Mouse (Mus musculus) MEL-GATA-1-ER (cell line): ENCODE data around the gene Gpsm2.
"Not testable (repeated sequence)": the region's sequence is repeated elsewhere in the genome, so short reads cannot be mapped to it uniquely, and the experiment has no call there.

Experiments used
- DNase-seq: peaks from one replicate; pipeline ENCODE4 v3.0.0-alpha.2; 2012; ENCODE audit warnings: low read depth; ENCODE audit errors: extremely low read depth

Gene Gpsm2

DNA sequence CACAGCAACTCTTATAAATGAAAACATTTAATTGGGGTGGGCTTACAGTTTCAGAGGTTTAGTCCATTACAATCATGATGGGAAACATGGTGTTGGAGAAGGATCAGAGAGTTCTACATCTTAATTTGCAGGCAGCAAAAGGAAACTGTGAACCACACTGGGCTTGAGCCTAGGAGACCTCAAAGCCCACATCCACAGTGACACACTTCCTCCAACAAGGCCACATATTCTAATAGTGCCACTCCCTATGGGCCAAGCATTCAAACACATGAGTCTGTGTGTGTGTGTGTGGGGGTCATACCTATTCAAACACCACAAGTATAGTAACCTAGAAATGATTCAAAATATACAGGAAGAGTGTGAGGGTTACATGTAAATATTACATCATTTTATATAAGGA, 5.2 kb upstream of the Gpsm2 start:
- DNase-seq = no peak

DNA sequence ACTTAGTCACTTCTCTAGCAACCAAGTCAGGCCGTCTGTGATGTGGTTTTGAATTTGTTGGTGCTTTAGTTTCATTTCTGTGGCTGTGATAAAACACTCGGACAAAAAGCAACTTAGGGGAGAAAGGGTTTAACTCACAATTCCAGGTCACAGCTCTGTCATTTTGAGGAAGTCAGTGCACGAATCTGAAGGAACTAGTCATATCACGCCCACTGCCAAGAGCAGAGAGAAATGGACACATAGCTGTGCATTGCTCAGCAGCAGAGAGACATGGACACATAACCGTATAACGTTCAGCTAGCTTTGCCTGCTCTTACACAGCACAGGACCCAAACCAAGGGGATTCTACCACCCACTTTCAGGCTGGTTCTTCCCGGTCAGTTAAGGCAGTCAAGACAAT, 4.3 kb upstream of the Gpsm2 start:
- no peak for DNase-seq

DNA sequence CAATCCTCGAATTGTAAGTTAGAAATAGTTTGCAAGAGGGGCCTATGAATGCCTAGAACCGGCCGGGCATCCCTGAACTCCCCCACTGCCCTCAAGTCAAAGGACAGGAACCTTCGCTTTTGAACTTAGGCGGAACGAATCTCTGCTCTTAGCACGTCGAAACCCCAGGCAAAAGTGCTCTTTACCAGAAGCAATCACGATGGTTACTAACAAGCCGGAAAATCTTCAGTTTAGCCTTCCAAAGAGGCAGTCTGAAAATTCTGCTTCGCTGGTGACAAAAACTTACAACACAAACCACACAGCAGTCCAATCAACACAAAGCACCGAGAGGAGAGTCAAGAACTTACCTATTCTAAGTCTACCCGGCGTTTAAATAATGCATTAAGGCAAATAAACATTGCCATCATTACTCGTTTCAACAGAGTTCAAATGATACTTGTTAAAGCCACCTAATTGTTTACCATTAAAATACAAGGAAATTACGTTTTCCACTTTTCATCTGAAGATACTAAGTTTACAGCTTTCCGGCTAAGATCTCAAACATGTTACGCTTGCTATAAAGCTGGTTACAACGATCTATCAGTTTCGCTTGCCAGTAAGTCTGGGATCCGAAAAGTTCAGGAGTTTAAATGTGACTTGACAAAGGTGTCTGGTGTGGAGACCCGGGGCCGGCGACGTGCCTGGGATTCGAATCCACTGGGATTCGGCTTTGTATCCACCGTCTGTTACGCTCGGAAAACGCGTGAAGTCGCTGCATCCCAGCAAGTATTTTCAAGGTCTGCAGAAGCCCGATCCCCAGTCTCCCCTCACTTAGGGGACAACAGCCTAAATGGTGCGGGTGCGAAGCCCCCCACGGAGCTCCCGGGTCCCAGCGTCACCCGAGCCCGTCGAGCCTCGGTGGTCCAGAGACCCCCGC, 775 bp downstream of the Gpsm2 start:
- DNase-seq = no peak

DNA sequence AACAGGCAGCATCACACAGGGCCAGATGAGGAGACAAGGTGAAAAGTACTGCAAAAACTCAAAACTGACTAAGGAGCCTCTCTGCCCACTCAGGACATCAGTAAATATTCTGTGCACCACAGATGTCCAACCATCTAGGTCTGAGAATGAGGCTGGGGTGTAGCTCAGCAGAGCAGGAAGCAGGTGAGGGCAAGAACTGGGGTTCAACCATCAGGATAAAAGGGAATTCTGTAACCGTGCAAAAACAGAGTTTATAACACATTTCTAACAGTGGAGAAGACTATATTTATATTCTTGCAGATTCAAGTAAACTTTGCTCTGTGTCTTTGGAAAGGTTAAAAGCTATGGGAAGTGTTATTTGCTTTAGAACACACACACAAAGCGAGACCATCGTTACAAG, 2.3 kb downstream of the Gpsm2 start:
- no peak for DNase-seq

DNA sequence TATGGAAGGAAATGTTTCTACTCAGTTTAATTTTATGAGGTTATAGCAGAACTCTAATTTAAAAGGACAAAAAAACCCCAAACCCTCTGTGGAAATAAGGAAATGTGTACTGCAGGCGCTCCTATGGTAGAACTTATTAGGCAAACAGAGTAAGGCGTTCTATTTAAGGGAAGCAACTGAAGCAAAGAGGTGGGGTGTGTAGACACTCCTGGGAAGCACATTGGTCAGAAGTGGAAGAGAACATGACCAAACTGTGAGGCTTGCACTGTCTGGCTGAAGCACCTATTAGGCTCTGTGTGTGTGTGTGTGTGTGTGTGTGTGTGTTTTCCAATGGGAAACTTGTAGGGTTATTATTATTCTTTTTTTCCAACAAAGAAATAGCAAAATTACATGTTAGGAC, 2.8 kb downstream of the Gpsm2 start:
- DNase-seq = no peak

DNA sequence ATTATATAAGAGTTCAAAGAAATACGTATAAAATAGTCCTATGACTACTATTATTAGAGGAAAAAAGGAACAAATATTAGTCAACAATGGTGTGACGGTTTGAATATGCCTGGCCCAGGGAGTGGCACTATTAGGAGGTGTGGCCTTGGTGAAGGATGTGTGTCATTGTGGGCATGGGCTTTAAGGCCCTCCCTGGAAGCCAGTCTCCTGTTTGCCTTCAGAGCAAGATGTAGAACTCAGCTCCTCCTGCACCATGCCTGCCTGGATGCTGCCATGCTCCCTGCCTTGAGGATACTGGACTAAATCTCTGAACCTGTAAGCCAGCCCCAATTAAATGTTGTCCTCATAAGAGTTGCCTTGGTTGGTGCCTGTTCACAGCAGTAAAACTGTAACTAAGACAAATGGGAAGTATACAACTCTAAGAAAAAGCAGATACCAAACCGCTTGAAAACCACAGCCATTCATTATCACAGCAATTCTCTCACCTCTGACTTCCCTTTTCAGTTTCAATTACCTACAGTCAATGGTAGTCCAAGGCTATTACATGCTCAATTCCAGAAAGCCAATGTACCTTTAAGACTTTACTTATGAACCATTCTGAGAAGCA, 4.1 kb downstream of the Gpsm2 start:
- DNase-seq = peak; percentile 93

DNA sequence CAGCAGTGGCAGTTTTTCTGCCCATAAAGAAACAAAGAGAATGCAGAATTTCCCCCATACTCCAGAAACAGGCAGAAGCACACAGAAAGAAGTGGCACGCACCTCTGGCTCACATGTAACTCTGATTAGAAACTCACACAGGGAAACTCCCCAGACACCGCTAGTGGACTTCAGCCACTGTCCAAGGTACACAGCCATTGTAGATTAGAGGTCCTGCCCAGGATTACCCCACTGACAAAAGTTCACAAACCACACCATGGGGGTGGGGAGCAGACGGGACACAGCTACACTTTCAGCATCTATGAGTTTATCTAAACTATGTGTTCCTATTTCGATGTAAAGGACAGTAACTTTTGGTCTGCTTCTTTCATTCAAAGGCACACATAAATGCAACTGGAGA, 7.3 kb downstream of the Gpsm2 start:
- no peak for DNase-seq

DNA sequence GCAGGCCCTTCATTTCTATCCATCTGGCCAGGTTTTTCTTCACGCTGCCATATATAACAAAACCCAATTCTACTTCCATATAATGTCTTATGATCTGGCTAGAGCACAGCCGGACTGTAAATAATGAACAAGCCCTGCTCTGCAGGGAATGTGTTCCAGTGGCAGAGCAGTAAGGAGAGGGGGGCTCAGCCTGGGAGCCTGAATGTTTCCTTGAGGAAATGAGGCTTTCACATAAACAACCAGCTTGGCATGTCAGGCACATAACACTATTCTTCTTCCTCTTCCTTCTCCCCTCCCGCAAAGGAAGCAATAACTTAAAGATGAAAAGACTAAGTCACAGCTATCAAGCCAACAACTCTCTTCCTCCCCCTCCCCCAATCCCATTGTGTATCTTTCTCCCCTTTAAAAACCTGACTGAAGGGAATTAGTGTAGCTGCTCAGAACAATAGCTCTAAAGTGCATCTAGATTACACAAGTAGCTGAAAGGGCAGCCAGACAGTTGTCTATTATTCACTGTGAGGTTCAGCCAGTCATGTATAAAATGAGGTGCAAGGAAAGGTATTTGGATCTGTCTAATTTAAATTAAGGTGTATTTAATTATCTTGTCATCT, 8.9 kb downstream of the Gpsm2 start:
- no peak for DNase-seq

DNA sequence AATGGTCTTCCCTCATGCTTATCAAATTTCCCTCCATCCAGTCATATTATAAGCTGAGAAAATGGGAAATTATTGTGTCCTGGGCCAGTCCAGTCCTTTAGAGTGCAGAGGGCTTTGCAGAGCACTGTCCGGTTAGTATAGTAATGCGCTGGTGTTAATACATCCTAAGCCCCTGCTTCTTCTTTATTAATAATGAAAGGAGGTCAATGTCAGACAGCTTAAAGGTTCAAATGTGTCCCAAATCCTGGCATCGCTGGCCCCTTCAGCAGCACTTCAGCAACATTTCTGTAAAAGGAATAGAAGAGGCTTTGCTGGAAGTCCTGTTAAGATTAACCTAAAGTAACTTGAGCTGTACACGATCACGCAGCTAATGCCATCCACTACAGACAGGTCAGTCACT, 10.8 kb downstream of the Gpsm2 start:
- DNase-seq = no peak

DNA sequence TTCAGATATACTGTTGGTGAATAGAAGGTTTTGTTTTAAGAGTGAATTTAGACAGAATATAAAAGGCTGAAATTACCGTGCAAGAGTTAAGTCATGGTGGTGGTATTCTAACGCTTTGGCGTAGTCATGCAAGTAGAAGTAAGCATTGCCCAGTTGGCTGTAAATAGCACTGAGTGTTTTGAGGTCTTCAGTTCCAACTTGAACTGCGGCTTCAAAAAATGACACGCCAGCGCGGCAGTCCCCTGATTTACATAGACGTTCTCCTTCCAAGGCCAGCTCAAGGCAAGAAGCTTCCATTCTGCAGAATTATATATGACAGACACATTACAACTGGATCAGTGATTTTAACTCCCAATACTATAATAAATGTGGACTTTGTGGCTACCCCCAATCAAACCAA, 19.3 kb downstream of the Gpsm2 start:
- DNase-seq = no peak

DNA sequence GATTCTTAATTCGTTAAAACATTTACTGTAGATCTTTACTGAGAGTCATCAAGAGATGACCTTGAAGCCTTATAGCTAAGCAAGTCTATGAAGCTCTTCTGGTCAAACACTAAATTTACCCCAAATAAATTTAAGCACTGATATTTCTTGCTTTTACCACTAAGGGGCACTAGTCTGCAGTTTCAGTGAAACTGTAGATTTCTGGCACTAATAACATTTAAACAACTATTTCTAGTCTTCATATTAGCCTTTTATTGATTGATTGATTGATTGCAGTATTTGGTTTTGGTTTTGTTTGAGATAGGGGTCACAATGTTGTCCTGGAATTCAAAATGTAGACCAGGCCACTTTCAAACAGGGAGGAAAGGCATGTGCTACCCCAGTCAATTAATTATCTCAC, 20.9 kb downstream of the Gpsm2 start:
- no peak for DNase-seq

DNA sequence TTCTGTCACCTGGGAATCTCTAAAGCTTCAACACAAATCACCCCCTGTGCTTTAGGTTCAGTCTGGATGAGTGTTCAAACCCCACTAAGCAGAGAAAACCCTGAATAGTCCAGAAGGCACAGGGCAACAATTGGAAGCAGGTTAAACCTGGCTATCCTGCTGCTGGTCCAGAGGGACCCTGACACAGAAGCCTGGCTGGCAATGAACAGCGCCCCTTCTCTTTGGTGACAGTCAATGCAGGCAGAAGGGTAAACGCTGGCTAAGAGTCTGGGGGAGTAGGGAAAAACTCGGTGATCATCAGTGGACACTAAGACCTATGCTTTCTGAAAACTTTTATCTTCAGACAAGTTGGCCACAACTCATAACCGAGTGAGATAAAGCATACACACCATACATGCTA, 22.3 kb downstream of the Gpsm2 start:
- DNase-seq = no peak

DNA sequence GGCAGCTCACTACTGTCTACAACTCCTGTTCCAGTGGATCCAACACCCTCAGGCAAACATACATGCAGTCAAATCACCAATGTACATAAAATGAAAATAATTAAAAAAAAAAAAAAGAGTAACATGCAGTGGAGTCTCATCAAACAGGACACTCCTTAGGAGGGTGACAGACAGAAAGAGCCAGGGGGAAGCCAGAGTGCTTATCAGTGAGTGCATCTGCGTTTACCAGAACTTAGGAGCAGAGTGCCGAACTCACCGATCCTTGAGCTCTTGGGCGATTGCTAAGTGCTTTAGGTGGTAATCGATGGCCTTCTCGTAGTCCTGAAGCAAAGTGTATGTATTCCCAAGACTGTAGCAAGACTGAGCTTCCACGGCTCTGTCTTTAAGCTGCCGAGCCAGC, 23.4 kb downstream of the Gpsm2 start:
- DNase-seq = no peak

DNA sequence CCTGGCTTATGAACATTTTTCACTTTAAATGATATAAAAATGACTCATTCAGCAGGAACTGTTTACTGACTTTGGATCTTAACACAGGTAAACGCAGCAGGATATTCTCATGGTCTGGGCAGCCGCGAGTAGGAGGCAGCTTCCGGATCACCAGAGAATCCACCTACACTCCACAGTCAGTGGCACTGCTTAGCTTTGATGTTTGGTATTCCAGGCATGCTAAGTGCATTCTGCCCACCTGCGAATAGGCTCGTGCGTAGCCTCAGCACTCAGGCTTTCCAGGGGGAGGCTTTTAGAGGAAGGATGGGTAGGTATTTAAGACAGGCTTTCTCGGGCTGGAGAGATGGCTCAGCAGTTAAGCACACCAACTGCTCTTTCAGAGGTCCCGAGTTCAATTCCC, 27.8 kb downstream of the Gpsm2 start:
- DNase-seq = no peak

DNA sequence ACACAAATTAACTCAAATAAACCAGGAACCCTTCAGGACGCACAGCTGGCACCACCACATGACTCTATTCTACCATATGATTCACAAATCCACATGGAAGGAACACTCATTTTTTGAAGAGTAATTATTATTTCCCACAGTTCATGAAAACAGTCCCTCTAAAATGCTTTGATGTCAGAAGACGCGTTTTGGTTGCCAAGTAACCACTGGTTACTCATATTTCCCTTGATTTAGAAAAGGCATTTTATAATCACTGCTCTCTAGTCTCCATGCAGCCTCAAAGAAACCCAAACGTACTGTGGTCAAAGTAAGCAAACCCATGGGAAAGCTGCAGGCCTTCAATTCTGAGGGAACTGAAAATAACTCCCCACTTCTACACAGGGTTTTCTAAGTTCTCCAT, 32.1 kb downstream of the Gpsm2 start:
- no peak for DNase-seq

DNA sequence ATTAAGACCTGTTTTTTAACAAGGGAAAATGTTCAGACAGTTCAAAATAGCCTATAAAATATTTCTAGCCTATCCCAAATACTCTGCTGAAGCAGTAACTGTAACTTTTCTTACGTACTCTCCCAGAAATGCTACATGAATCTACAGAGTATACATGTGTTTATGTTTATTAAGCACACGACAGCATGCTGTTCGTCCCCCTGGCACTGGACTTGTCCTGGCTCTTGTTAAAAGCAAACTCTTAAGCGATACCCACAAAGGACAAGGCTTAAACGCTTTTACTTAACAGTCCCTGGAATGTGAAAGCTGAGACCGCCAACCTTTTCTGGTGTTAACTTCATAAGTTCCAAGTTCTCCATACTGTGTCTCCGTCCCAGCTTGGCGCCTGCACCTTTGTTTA, 32.7 kb downstream of the Gpsm2 start:
- no peak for DNase-seq

DNA sequence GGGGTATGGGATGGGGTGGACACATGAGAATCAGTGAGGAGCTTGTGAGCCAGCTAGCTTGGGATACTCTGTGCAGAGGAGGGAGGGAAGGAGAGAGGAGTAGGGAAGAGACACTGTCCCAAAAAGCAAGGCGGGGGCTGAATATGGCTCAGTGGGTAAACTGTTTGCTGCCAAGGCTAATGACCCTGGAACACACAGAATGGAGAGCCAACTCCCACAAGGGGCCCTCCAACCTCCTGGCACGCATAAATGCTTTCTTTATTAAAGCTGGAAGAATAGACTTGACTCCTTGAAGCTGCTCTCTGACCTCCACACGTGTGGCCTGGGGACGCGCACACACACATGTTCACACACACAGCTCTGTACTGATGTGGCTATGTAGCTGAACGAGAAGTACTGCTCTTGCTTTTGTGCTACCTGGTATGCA, 33.1 kb downstream of the Gpsm2 start:
- no peak for DNase-seq

DNA sequence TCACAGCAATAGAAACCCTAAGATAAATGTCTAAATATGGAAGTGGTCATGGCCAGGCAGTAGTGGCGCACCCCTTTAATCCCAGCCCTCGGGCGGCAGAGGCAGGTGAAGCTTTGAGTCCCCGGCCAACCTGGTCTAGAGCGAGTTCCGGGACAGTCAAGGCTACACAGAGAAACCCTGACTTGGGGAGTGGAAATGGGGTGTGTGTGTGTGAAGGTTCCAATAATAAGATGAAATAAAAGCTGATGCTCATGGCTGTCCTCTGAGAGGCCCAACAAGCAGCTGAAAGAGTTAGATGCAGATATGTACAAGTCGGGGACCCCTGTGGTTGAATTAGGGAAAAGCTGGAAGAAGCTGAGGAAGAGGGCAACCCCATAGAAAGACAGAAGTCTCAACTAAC, 36.4 kb downstream of the Gpsm2 start:
- no peak for DNase-seq

DNA sequence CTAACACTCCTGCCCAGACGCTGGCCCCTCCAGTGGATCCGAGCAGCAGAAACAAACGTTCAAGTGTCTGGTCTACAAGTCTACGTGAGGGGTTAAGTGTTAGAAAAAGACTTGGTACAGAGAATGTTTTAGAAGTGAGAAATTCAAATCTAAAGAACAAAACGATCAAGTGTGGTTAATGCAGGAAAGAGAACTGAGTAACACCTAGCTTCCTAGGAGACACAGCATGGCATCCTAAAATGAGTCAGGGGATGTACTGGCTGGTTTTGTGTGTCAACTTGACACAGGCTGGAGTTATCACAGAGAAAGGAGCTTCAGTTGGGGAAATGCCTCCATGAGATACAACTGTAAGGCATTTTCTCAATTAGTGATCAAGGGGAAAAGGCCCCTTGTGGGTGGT, 38.5 kb downstream of the Gpsm2 start:
- not testable (repeated sequence) for DNase-seq

DNA sequence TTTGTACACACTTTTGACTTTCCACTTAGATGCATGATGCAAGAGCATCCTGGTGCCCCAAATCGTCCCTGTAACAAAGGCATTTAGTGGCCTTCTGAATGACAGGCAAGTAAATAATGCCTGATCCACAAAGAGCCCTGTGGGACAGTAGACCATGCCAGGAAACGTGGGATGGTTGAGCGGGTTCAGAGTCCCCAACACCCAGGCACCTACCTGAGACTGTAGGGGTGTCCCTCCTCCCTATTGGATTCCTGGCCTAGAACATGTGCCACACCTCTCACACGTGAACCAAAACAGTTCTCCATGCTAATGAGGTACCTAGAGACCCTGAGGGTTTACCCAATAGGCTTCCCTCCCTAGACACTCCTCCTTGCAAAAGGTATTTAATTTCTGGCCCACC, 41.1 kb downstream of the Gpsm2 start:
- DNase-seq = no peak

DNA sequence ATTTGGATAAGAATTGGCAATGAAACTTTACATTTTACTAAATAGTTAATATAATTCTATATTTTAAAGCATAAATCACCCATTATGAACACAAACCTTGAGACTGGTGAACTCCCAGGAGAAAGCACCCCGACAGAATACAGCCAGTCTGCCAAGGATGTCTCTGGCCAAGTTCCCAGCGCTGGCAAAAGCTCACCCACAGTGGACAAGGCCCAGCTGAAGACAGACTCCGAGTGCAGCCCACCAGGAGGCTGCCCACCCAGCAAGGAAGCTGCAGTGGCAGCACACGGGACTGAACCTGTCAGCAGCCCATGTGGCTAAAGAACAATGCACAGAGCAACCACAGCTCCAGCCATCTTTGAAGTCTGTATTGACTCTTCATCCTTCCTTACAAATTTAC, 45.5 kb downstream of the Gpsm2 start:
- DNase-seq = no peak

DNA sequence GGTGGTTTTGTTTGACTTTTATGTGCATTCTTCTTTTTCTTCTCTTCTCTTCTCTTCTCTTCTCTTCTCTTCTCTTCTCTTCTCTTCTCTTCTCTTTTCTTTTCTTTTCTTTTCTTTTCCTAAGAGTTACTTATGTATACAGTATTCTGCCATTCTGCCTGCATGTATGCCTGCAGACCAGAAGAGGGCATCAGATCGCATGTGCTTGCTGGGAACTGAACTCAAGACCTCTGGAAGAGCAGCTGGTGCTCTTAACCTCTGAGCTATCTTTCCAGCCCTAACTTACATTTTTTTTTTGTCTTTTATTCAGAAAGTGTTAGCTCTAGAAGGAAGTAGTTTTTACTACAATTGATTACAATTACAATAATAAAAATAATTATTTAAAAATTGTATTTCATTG, 61.2 kb downstream of the Gpsm2 start:
- DNase-seq = peak; percentile 37

DNA sequence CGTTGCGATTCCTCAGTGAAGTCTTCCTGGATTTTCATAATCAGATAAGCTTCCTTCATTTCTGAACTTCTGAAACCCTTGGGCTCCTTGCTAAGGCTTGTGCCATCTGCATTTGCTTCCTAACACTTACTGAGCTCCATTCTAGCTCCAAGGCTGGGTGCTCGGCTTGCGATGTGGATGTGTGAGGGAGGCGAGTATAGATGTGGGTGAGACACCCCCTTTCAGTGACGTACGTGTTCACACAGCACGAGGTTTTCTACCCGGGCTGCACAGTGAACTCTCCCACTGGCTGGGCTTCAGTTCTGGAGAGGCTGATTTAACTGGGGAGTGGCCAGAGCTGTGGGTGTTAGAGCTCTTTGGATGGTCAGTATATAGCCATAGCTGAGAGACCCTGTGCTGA, 63.5 kb downstream of the Gpsm2 start:
- DNase-seq = no peak
